Mouse (Mus musculus) yolk sac, embryonic 10.5 days (tissue): ENCODE data around the gene Kcnk10.

ENCODE experiments used
- DNase-seq: peaks from one replicate; pipeline ENCODE4 v3.0.0-alpha.2; 2017; ENCODE audit warnings: low spot score

Kcnk10 gene

GRCm38 (mm10) chr12:98406598-98406997, 171.5 kb downstream of the Kcnk10 start:
- DNase-seq, result no peak

- DNase-seq, result peak; percentile 1
Measured at GRCm38 (mm10) chr12:98406076-98406475, 172.0 kb downstream of the Kcnk10 start.

DNA sequence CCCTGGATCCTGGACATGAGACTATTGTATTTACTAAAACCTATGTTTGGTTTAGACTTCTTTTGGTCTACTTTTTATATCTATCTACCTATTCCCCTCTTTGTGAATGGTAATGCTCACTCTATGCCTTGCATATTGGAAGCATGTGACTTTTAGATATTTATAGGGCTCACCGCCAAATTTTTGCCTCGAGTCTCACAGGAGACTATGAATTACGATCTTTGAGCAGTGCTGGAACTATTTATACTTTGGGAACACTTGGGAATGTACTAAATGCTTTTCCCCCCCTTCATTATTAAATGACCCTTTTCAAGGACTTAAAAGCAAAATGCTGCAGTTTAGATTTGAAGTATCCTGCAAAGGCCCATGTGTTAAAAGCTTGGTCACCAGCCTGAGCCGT, 181.5 kb downstream of the Kcnk10 start:
- DNase-seq, result no peak

DNA sequence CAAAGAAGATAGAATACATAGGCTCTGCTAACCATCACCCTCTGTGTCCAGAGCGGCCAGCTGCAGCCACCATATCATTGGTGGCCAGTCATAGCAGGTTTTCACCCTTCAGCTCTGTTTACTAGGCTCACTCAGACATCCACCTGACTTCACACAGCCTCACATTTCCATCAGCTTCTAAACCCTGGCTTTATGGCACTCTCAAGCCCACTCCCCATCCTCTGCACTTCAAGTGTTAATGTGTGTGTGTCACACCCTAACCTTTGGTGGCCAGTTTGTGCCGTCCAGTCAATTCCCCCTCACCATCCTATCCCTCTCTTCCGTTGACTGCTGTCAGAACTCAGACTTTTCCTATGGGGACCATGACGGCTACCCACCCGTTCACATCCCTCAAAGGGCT, 184.0 kb downstream of the Kcnk10 start:
- no peak for DNase-seq

GRCm38 (mm10) chr12:98391347-98391746, 186.8 kb downstream of the Kcnk10 start:
- no peak for DNase-seq

DNA sequence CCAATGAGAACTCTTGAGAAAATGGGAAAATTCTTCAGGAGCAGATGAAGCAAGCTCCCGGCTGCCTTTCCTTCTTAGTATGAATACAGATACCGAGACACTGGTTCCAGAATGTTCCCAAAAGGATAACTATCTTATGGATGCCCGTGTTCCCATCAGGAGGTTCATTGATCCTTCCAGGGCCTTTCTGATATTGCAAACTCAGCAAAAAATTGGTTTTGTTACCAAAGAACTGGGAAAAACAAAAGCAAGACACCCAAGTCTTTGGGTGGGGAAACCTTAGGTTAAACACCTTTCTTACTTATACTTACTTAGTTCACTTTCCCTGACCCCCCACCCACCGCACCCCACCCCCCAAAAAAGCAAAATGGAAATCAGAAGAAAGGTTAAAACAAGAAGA, 188.5 kb downstream of the Kcnk10 start:
- no peak for DNase-seq
